Mouse (Mus musculus) heart, embryonic 12.5 days (tissue): ENCODE measurements around the gene Trmt13. TPM values are rescaled to one million over a fixed set of nuclear protein-coding genes. Genes with fewer than 3 reads are reported as not detected.
A peak's percentile ranks its signal among the peaks of the same experiment; 100 is the strongest.
"Not testable (repeated sequence)": the region's sequence is repeated elsewhere in the genome, so short reads cannot be mapped to it uniquely, and the experiment has no call there.

ENCODE experiments used
- ATAC-seq: fragments of 200-750 bp; cut with Nextera tagmentation; 2 replicates; pipeline ENCODE4 v1.8.0; 2017; ENCODE audit warnings: moderate TSS enrichment, moderate library complexity; ENCODE audit not compliant: insufficient number of reproducible peaks, low FRiP score
- H3K27ac ChIP-seq: fragments of 300-500 bp; sonication (generic); 2 replicates; pipeline ENCODE4 v1.5.1; 2016; ENCODE audit warnings: mild to moderate bottlenecking, moderate library complexity; ENCODE audit not compliant: poor library complexity, severe bottlenecking
- H3K27me3 ChIP-seq: fragments of 300-500 bp; sonication (generic); replicated peaks from 2 replicates; pipeline ENCODE4 v1.6.1; 2016; ENCODE audit warnings: mild to moderate bottlenecking, moderate library complexity
- H3K36me3 ChIP-seq: fragments of 300-500 bp; sonication (generic); 2 replicates; pipeline ENCODE4 v1.6.1; 2016; ENCODE audit warnings: mild to moderate bottlenecking, moderate library complexity
- H3K4me1 ChIP-seq: fragments of 300-500 bp; sonication (generic); replicated peaks from 2 replicates; pipeline ENCODE4 v1.6.1; 2016; ENCODE audit warnings: mild to moderate bottlenecking
- H3K4me2 ChIP-seq: fragments of 300-500 bp; sonication (generic); 2 replicates; pipeline ENCODE4 v1.6.1; 2016; ENCODE audit warnings: mild to moderate bottlenecking, moderate library complexity
- H3K4me3 ChIP-seq: fragments of 300-500 bp; sonication (generic); 2 replicates; pipeline ENCODE4 v1.5.1; 2016; ENCODE audit warnings: mild to moderate bottlenecking
- H3K9ac ChIP-seq: fragments of 300-500 bp; sonication (generic); 2 replicates; pipeline ENCODE4 v1.6.1; 2016; ENCODE audit warnings: mild to moderate bottlenecking, moderate library complexity
- H3K9me3 ChIP-seq: fragments of 300-500 bp; sonication (generic); replicated peaks from 2 replicates; pipeline ENCODE4 v1.6.1; 2016; ENCODE audit warnings: mild to moderate bottlenecking, moderate library complexity
- WGBS: fragments of 180-500 bp; shearing (Covaris S2); methylation state at CpG from one replicate; pipeline ENCODE4 v1.1.7; 2016; 5-methylcytosine and 5-hydroxymethylcytosine counted together
- polyA plus RNA-seq: library from polyadenylated mRNA; unstranded; fragments of >200 nt; fragmentation: Nextera tagmentation; extraction: Ambion mirVana; gene quantifications from 2 replicates; pipeline ENCODE4 v1.2.1, GENCODE M21; 2016

The Trmt13 gene
- polyA plus RNA-seq, 1 experiment from 2014 or later, result 21.8 TPM

- no peaks in the 10 kb centered on the region for H3K9me3 ChIP-seq
- peak within 1 kb of the TSS; percentile 94 for H3K9ac ChIP-seq
- under 1% methylated on average over 65 of the region's 65 CpGs for WGBS
Measured at GRCm38 (mm10) chr3:116594728-116595602, 19.4 kb downstream of the Trmt13 start, which contains the start of gene Sass6. Sass6 (plus strand) TSS chr3:116594982.

GRCm38 (mm10) chr3:116594076-116594727 lies 20.2 kb downstream of the Trmt13 start:
- H3K9me3 ChIP-seq, result no peaks in the 10 kb centered on the region
- 2% methylated on average over 22 of the region's 22 CpGs for WGBS
- peak overlapping the region; percentile 85 for H3K4me3 ChIP-seq
- ATAC-seq, result peak; percentile 63
- peak overlapping the region; percentile 94 for H3K9ac ChIP-seq
- H3K4me1 ChIP-seq, result peaks cover 6% of the 10 kb centered on the region
- no peaks in the 10 kb centered on the region for H3K27me3 ChIP-seq
- H3K27ac ChIP-seq, result peak overlapping the region; percentile 86
- peaks cover 28% of the 10 kb centered on the region for H3K36me3 ChIP-seq
- H3K4me2 ChIP-seq, result peak overlapping the region; percentile 78

More at GRCm38 (mm10) chr3:116594728-116595602, 19.4 kb downstream of the Trmt13 start, which contains the start of gene Sass6:
- Histone ChIP-seq H3K4me1 (peaks cover 6% of the 10 kb centered on the region), H3K4me2 (peak within 1 kb of the TSS; percentile 78), H3K27ac (peak within 1 kb of the TSS; percentile 86), H3K36me3 (peaks cover 20% of the 10 kb centered on the region), H3K4me3 (peak within 1 kb of the TSS; percentile 85), H3K27me3 (no peaks in the 10 kb centered on the region)
- ATAC-seq, result peak; percentile 96

GRCm38 (mm10) chr3:116582201-116582600 lies 32.2 kb downstream of the Trmt13 start:
- Histone ChIP-seq H3K9me3 (no peaks in the 10 kb centered on the region), H3K4me1 (no peaks in the 10 kb centered on the region), H3K9ac (no peak overlapping the region), H3K27me3 (no peaks in the 10 kb centered on the region), H3K4me2 (no peak overlapping the region), H3K4me3 (no peak overlapping the region), H3K36me3 (peaks cover 75% of the 10 kb centered on the region), H3K27ac (no peak overlapping the region)
- no peak for ATAC-seq
- 78% methylated on average over 9 of the region's 9 CpGs for WGBS

- no peak for ATAC-seq
- H3K9ac ChIP-seq, result no peak overlapping the region
- no peaks in the 10 kb centered on the region for H3K9me3 ChIP-seq
- H3K4me3 ChIP-seq, result no peak overlapping the region
- no peak overlapping the region for H3K4me2 ChIP-seq
- H3K36me3 ChIP-seq, result peaks cover 51% of the 10 kb centered on the region
- WGBS, result 61% methylated on average over 3 of the region's 3 CpGs
- no peaks in the 10 kb centered on the region for H3K4me1 ChIP-seq
- no peaks in the 10 kb centered on the region for H3K27me3 ChIP-seq
- no peak overlapping the region for H3K27ac ChIP-seq
Measured at GRCm38 (mm10) chr3:116577286-116577685, 37.1 kb downstream of the Trmt13 start.

- no peak for ATAC-seq
Measured at GRCm38 (mm10) chr3:116570628-116571027, 43.8 kb downstream of the Trmt13 start.

GRCm38 (mm10) chr3:116563095-116563492 lies 51.3 kb downstream of the Trmt13 start:
- H3K4me2 ChIP-seq, result peak overlapping the region; percentile 65
- peak overlapping the region; percentile 52 for H3K4me3 ChIP-seq
- peaks cover 20% of the 10 kb centered on the region for H3K36me3 ChIP-seq
- peaks cover 16% of the 10 kb centered on the region for H3K4me1 ChIP-seq
- peak overlapping the region; percentile 77 for H3K9ac ChIP-seq
- H3K27me3 ChIP-seq, result no peaks in the 10 kb centered on the region
- H3K9me3 ChIP-seq, result peaks cover 7% of the 10 kb centered on the region
- 17% methylated on average over 7 of the region's 7 CpGs for WGBS
- H3K27ac ChIP-seq, result peak overlapping the region; percentile 99
- ATAC-seq, result peak; percentile 49

More at GRCm38 (mm10) chr3:116570628-116571027, 43.8 kb downstream of the Trmt13 start:
- Histone ChIP-seq H3K9ac (no peak overlapping the region), H3K27me3 (no peaks in the 10 kb centered on the region), H3K4me3 (no peak overlapping the region), H3K9me3 (peaks cover 7% of the 10 kb centered on the region), H3K36me3 (peaks cover 50% of the 10 kb centered on the region), H3K27ac (no peak overlapping the region), H3K4me1 (no peaks in the 10 kb centered on the region), H3K4me2 (no peak overlapping the region)
- WGBS, result 54% methylated on average over 2 of the region's 2 CpGs

GRCm38 (mm10) chr3:116562408-116563094 lies 51.8 kb downstream of the Trmt13 start, which contains the start of gene Lrrc39:
Lrrc39 (plus strand) TSS chr3:116562973.
- peaks cover 7% of the 10 kb centered on the region for H3K9me3 ChIP-seq
- H3K4me1 ChIP-seq, result peaks cover 16% of the 10 kb centered on the region
- H3K27me3 ChIP-seq, result no peaks in the 10 kb centered on the region
- H3K4me3 ChIP-seq, result peak within 1 kb of the TSS; percentile 52
- ATAC-seq, result peak; percentile 97
- H3K27ac ChIP-seq, result peak within 1 kb of the TSS; percentile 99
- peaks cover 20% of the 10 kb centered on the region for H3K36me3 ChIP-seq
- WGBS, result 10% methylated on average over 7 of the region's 7 CpGs
- H3K4me2 ChIP-seq, result peak within 1 kb of the TSS; percentile 65
- H3K9ac ChIP-seq, result peak within 1 kb of the TSS; percentile 77

- Histone ChIP-seq H3K27ac (peak overlapping the region; percentile 99), H3K4me1 (peaks cover 16% of the 10 kb centered on the region)
- H3K9ac ChIP-seq, H3K27me3 ChIP-seq, H3K9me3 ChIP-seq, H3K4me2 ChIP-seq, H3K4me3 ChIP-seq, H3K36me3 ChIP-seq, ATAC-seq: not testable (repeated sequence)
- WGBS, result 96% methylated on average over 14 of the region's 14 CpGs
Measured at GRCm38 (mm10) chr3:116561315-116561714, 53.1 kb downstream of the Trmt13 start.

- no peak overlapping the region for H3K4me2 ChIP-seq
- WGBS, result 85% methylated on average over 5 of the region's 5 CpGs
Measured at GRCm38 (mm10) chr3:116551362-116551761, 63.0 kb downstream of the Trmt13 start.

GRCm38 (mm10) chr3:116547430-116547829 lies 67.0 kb downstream of the Trmt13 start:
- no peak overlapping the region for H3K4me3 ChIP-seq

More at GRCm38 (mm10) chr3:116551362-116551761, 63.0 kb downstream of the Trmt13 start:
- Histone ChIP-seq H3K4me3 (no peak overlapping the region), H3K27ac (no peak overlapping the region), H3K36me3 (peaks cover 42% of the 10 kb centered on the region), H3K9ac (no peak overlapping the region), H3K27me3 (no peaks in the 10 kb centered on the region), H3K4me1 (no peaks in the 10 kb centered on the region), H3K9me3 (no peaks in the 10 kb centered on the region; the same call in 1 of the 2 replicates)
- no peak for ATAC-seq

More at GRCm38 (mm10) chr3:116547430-116547829, 67.0 kb downstream of the Trmt13 start:
- peaks cover under 1% of the 10 kb centered on the region for H3K4me1 ChIP-seq
- no peaks in the 10 kb centered on the region for H3K27me3 ChIP-seq
- H3K27ac ChIP-seq, result no peak overlapping the region
- 87% methylated on average over 5 of the region's 5 CpGs for WGBS
- ATAC-seq, result no peak
- H3K9me3 ChIP-seq, result no peaks in the 10 kb centered on the region; the same call in 1 of the 2 replicates
- H3K4me2 ChIP-seq, result no peak overlapping the region
- H3K36me3 ChIP-seq, result peaks cover 65% of the 10 kb centered on the region
- H3K9ac ChIP-seq, result no peak overlapping the region
